In genomic region chr1:139769913-139770312, GRCm38 (mm10) we compare ENCODE assay signal across 20 mouse cellular contexts. TPM values are rescaled to one million over a fixed set of nuclear protein-coding genes. Genes with fewer than 3 reads are reported as not detected.
"Had no signal": no experiment of that assay in that cellular context is flagged by ENCODE, and none has a peak within 500 bp of the region (broad histone marks: within the 10 kb centered on the region; RNA-seq: fewer than 3 reads in every experiment).

No protein-coding gene starts in this region.

RNA-seq across cellular contexts. Expression of gene Gm4788, which starts 11.1 kb away (rescaled TPM):
- polyA plus RNA-seq: heart, embryonic 10.5 days; heart, embryonic 11.5 days; heart, embryonic 12.5 days; heart, embryonic 13.5 days; heart, embryonic 15.5 days; heart, embryonic 16.5 days; heart, postnatal 0 days; hindbrain, embryonic 10.5 days; hindbrain, embryonic 11.5 days; hindbrain, embryonic 12.5 days; hindbrain, embryonic 13.5 days; hindbrain, embryonic 14.5 days; hindbrain, embryonic 15.5 days; hindbrain, embryonic 16.5 days; hindbrain, postnatal 0 days; inflammation-experienced regulatory T-cells, adult 6 months; intestine, embryonic 14.5 days; kidney, adult 2 months; kidney, postnatal 0 days; large intestine, adult 2 months had no signal
